Mouse (Mus musculus): ENCODE measurements around the gene Vwf. TPM values are rescaled to one million over a fixed set of nuclear protein-coding genes. Genes with fewer than 3 reads are reported as not detected.
A peak's percentile ranks its signal among the peaks of the same experiment; 100 is the strongest.

Vwf gene
- 29.5 and 30.0 TPM in 2 replicates for total RNA-seq (2014; rRNA removed)
- polyA plus RNA-seq (2015; fragmentation: Nextera tagmentation; extraction: Ambion mirVana), result 11.2 and 17.2 TPM in 2 replicates

DNA sequence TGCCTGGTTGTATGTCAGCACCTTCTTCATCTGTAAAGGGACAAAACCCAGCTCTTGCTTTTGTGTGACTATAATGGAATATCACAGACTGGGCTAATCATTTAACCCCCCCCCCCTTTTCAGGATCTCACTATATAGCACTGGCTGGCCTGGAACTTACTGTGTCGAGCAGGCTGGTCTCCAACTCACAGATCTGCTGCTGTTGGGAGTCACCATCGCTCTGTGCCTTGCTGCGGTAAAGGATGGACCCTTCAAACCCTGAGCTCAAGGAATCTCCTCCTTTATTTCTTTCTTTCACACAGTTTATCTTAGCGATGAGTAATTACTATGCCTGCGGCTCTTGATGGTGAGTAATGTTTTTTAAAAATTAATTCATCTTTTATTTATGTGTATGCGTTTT lies at the start of gene Vwf:
Gene Vwf, plus strand, starts transcription at position 301 of the 400 bp plus-strand sequence.
- DNase-seq (ENCODE audit: low spot score) (no peak), ATAC-seq (no peak)
- H3K36me3 ChIP-seq (ENCODE audit: insufficient read depth, low read length), result no peaks in the 10 kb centered on the region
- TF ChIP-seq CTCF (IDR thresholded peaks at IDR 0.05; ENCODE audit: low read depth), result no peak
- H3K27me3 ChIP-seq (ENCODE audit: insufficient read depth, low read length), result no peaks in the 10 kb centered on the region
- no peak within 1 kb of the TSS for H3K4me3 ChIP-seq (ENCODE audit: low read length)
- 93% methylated on average over 6 of the region's 6 CpGs for WGBS
- no peak within 1 kb of the TSS for H3K27ac ChIP-seq
- H3K4me2 ChIP-seq (ENCODE audit: low read depth, low read length), result no peak within 1 kb of the TSS
- H3K4me1 ChIP-seq (ENCODE audit: insufficient read depth, low read length), result no peaks in the 10 kb centered on the region
- no peaks in the 10 kb centered on the region for H3K9me3 ChIP-seq (ENCODE audit: low read length)
- H3K9ac ChIP-seq (replicated peaks; ENCODE audit: low read length), result no peak within 1 kb of the TSS

DNA sequence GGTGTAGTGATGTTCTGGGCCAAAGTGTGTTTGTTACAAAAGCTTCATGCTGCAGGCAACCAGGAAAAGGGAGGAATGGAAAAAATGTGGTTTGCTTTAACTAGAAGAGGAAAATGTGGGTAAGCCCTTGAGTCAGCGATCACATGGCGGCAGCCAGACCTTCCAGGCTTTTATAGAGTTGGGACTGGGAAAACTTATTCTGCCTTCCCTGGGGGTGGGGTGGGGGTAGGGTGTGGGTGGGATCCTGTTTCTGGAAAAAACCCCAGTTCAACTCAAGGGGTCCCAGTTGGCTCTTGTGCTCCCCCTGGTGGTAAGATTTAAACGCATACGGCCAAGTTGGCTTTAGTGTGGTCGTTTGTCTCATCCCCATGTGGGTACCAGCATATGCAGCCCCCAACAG lies 48.5 kb upstream of the Vwf start:
- Histone ChIP-seq H3K27me3 (ENCODE audit: insufficient read depth, low read length) (no peaks in the 10 kb centered on the region), H3K4me1 (ENCODE audit: insufficient read depth, low read length) (no peaks in the 10 kb centered on the region), H3K9ac (replicated peaks; ENCODE audit: low read length) (no peak overlapping the region), H3K9me3 (ENCODE audit: low read length) (no peaks in the 10 kb centered on the region), H3K36me3 (ENCODE audit: insufficient read depth, low read length) (no peaks in the 10 kb centered on the region), H3K4me2 (ENCODE audit: low read depth, low read length) (no peak overlapping the region), H3K27ac (no peak overlapping the region), H3K4me3 (ENCODE audit: low read length) (no peak overlapping the region)
- peak; percentile 70 for TF ChIP-seq CTCF (IDR thresholded peaks at IDR 0.05; ENCODE audit: low read depth)
- WGBS, result 29% methylated on average over 5 of the region's 5 CpGs
- ATAC-seq (no peak), DNase-seq (ENCODE audit: low spot score) (peak; percentile 62)

DNA sequence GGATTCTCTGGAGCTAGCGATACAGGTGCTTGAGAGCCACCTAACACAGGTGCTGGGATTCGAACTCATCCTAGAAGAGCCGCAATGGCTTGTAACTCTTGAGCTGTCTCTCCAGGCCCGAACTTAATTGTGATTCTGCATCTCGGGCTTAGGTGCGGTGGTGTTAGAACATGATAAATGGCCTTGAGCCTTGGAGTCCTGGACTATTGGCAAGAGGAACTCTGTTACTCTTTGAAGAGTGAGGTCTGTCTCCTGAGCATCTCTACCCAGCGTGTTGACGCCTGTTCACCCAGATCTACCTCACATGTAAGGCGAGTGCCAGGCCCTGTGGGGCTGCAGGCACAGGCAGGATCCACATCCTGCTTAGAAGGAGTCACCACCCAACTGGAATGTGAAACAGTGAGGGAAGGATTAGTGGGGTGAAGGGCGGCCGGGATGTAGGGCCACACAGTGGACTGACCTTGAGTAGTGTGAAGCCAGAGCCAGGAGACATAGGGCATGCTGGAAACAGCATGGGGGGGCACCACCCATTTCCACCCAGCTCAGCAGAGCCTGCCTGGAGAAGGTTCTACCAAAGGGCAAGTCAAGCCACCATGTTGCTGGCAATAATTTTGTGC lies 43.3 kb upstream of the Vwf start:
- H3K9me3 ChIP-seq (ENCODE audit: low read length), result no peaks in the 10 kb centered on the region
- H3K4me1 ChIP-seq (ENCODE audit: insufficient read depth, low read length), result no peaks in the 10 kb centered on the region
- no peak overlapping the region for H3K4me2 ChIP-seq (ENCODE audit: low read depth, low read length)
- H3K36me3 ChIP-seq (ENCODE audit: insufficient read depth, low read length), result no peaks in the 10 kb centered on the region
- 93% methylated on average over 11 of the region's 11 CpGs for WGBS
- TF ChIP-seq CTCF (IDR thresholded peaks at IDR 0.05; ENCODE audit: low read depth), result no peak
- H3K4me3 ChIP-seq (ENCODE audit: low read length), result no peak overlapping the region
- H3K27ac ChIP-seq, result no peak overlapping the region
- no peak overlapping the region for H3K9ac ChIP-seq (replicated peaks; ENCODE audit: low read length)
- DNase-seq (ENCODE audit: low spot score), result no peak
- ATAC-seq, result no peak
- no peaks in the 10 kb centered on the region for H3K27me3 ChIP-seq (ENCODE audit: insufficient read depth, low read length)

DNA sequence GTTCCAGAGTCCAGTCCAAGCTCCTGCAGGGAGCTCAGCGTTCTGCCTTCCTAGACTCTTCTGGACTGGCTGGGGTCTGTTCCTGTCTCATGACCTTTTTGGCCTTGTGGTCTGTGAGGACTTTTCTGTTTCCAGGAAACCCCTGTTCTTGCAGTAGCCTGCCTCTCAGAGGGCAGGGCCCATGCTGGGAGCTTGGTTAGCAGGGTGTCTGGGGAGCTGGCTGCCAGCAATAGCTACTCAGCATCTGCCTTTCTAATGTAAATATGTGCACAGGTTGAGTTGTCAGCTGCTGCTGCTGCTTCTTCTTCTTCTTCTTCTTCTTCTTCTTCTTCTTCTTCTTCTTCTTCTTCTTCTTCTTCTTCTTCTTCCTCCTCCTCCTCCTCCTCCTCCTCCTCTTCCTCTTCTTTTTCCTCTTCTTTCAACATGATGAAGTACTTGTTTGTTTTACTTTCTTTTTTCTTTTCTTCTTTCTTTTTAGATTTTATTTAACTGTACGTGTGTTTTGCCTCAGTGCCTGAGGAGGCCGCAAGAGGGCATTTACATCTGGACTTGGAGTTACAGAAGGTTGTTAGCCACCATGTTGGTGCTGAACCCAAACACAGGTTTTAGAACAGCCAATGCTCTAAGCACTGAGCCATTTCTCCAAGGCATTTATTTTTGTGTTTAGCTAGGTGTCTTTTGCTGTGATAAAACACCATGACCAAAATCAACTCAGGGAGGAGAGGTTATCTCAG lies 41.8 kb upstream of the Vwf start:
- no peaks in the 10 kb centered on the region for H3K36me3 ChIP-seq (ENCODE audit: insufficient read depth, low read length)
- H3K4me3 ChIP-seq (ENCODE audit: low read length), result no peak overlapping the region
- no peak overlapping the region for H3K9ac ChIP-seq (replicated peaks; ENCODE audit: low read length)
- no peaks in the 10 kb centered on the region for H3K9me3 ChIP-seq (ENCODE audit: low read length)
- ATAC-seq (no peak), DNase-seq (ENCODE audit: low spot score) (no peak)
- 39% methylated on average over 3 of the region's 3 CpGs for WGBS
- H3K4me1 ChIP-seq (ENCODE audit: insufficient read depth, low read length), result no peaks in the 10 kb centered on the region
- no peak overlapping the region for H3K27ac ChIP-seq
- H3K27me3 ChIP-seq (ENCODE audit: insufficient read depth, low read length), result no peaks in the 10 kb centered on the region
- no peak overlapping the region for H3K4me2 ChIP-seq (ENCODE audit: low read depth, low read length)
- TF ChIP-seq CTCF (IDR thresholded peaks at IDR 0.05; ENCODE audit: low read depth), result no peak

DNA sequence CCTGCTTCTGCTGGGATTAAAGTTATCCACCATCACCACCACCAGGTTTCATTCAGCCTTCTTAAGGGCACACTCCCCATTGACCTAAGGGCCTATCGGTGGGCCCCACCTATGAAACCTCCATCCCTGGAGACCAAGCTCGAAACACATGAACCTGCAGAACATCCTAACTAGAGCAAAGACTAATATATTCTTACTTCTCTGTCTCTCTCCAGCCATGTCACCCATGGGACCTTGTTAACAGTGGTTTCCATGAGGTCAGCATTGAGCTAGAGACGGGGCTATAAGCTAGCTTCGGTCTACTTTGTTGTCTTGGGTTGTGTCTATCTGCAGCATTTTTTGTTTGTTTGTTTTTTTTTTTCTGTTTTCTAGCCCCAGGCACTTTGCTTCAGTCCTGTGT lies 40.1 kb upstream of the Vwf start:
- Histone ChIP-seq H3K4me1 (ENCODE audit: insufficient read depth, low read length) (no peaks in the 10 kb centered on the region), H3K27ac (no peak overlapping the region), H3K9ac (replicated peaks; ENCODE audit: low read length) (no peak overlapping the region), H3K4me3 (ENCODE audit: low read length) (no peak overlapping the region), H3K36me3 (ENCODE audit: insufficient read depth, low read length) (no peaks in the 10 kb centered on the region), H3K27me3 (ENCODE audit: insufficient read depth, low read length) (no peaks in the 10 kb centered on the region), H3K4me2 (ENCODE audit: low read depth, low read length) (no peak overlapping the region), H3K9me3 (ENCODE audit: low read length) (no peaks in the 10 kb centered on the region)
- DNase-seq (ENCODE audit: low spot score) (no peak), ATAC-seq (no peak)
- no peak for TF ChIP-seq CTCF (IDR thresholded peaks at IDR 0.05; ENCODE audit: low read depth)
- WGBS, result 89% methylated on average over 4 of the region's 4 CpGs

DNA sequence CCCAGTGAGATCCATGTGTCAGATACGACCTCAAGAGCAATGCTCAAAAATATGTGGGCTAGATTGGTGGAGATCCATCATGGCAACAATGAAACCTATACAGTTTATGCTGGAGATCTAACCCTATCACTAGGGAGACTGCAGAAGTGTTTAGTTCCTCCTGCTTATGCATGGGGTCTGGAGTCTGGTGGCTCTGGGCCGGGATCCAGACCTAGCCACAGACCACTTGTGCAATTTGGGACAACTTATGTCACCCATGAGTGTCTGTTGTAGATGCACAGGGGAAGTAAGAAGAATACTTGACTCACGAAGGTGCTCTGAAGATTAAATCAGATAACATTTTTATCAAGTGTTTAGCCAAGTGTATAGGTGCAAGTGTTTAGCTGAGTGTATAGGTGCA lies 36.8 kb upstream of the Vwf start:
- no peak overlapping the region for H3K9ac ChIP-seq (replicated peaks; ENCODE audit: low read length)
- no peaks in the 10 kb centered on the region for H3K27me3 ChIP-seq (ENCODE audit: insufficient read depth, low read length)
- no peaks in the 10 kb centered on the region for H3K36me3 ChIP-seq (ENCODE audit: insufficient read depth, low read length)
- H3K4me3 ChIP-seq (ENCODE audit: low read length), result no peak overlapping the region
- DNase-seq (ENCODE audit: low spot score), result no peak
- WGBS, result 84% methylated on average over 3 of the region's 3 CpGs
- H3K4me1 ChIP-seq (ENCODE audit: insufficient read depth, low read length), result no peaks in the 10 kb centered on the region
- no peaks in the 10 kb centered on the region for H3K9me3 ChIP-seq (ENCODE audit: low read length)
- H3K27ac ChIP-seq, result no peak overlapping the region
- H3K4me2 ChIP-seq (ENCODE audit: low read depth, low read length), result no peak overlapping the region
- TF ChIP-seq CTCF (IDR thresholded peaks at IDR 0.05; ENCODE audit: low read depth), result no peak
- ATAC-seq, result no peak

DNA sequence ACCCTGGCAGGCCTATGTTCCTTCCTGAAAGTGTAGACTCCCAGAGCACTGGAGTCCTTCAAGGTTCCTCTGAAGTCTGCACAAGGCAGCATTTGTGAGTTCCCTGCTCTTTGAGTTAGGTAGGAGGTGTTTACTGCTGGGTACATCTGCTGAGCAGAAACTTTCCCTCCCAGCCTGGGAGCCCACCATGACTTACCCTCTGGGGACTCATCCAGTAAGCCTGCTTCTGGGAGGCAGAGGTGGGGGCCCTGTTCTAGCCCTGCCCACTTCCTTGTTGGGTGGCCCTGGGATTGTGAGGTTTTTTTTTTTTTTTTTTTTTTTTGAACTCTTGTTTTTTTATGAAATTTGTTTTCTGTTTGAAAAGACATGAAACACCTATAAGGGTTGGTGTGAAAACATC lies 35.9 kb upstream of the Vwf start:
- no peak for ATAC-seq
- H3K9ac ChIP-seq (replicated peaks; ENCODE audit: low read length), result no peak overlapping the region
- TF ChIP-seq CTCF (IDR thresholded peaks at IDR 0.05; ENCODE audit: low read depth), result no peak
- H3K4me1 ChIP-seq (ENCODE audit: insufficient read depth, low read length), result no peaks in the 10 kb centered on the region
- H3K27me3 ChIP-seq (ENCODE audit: insufficient read depth, low read length), result no peaks in the 10 kb centered on the region
- no peak overlapping the region for H3K4me3 ChIP-seq (ENCODE audit: low read length)
- no peaks in the 10 kb centered on the region for H3K9me3 ChIP-seq (ENCODE audit: low read length)
- H3K27ac ChIP-seq, result no peak overlapping the region
- no peak for DNase-seq (ENCODE audit: low spot score)
- H3K4me2 ChIP-seq (ENCODE audit: low read depth, low read length), result no peak overlapping the region
- H3K36me3 ChIP-seq (ENCODE audit: insufficient read depth, low read length), result no peaks in the 10 kb centered on the region

All from hindbrain, postnatal 0 days (tissue).